Mouse (Mus musculus): ENCODE results near the gene Ncapd3. TPM values are rescaled to one million over a fixed set of nuclear protein-coding genes. Genes with fewer than 3 reads are reported as not detected.

Ncapd3 gene
- total RNA-seq, 4 experiments from 2014 or later = 19.1 to 21.7 (median 19.4) TPM

DNA sequence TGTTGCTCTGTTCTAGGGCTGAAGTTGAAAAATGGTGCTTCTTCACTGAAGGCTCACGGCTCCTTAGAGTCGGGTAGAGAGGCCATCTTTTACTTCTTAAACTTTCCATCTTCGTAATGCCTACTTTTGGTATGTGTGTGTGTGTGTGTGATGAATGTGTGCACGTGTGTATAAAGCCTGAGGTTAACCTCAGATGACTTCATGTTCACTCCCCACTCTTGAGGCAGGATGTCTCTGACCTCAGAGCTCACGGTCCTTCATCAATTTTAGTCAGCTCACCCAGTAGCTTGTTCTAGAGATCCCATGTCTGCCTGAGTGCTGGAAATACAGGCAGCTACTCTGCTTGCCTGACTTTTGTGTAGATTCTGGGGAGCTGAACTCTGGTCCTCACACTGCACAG, 13.9 kb downstream of the Ncapd3 start:
- no peak for DNase-seq (ENCODE audit: low spot score in 2 of 2)

- no peak for DNase-seq (ENCODE audit: low spot score in 2 of 2)
Measured at GRCm38 (mm10) chr9:27049492-27049891, 19.5 kb downstream of the Ncapd3 start.

- DNase-seq (ENCODE audit: low spot score in 2 of 2) = peak in 1 of 2 experiments; percentile 49
Measured at GRCm38 (mm10) chr9:27058341-27058740, 28.4 kb downstream of the Ncapd3 start.

DNA sequence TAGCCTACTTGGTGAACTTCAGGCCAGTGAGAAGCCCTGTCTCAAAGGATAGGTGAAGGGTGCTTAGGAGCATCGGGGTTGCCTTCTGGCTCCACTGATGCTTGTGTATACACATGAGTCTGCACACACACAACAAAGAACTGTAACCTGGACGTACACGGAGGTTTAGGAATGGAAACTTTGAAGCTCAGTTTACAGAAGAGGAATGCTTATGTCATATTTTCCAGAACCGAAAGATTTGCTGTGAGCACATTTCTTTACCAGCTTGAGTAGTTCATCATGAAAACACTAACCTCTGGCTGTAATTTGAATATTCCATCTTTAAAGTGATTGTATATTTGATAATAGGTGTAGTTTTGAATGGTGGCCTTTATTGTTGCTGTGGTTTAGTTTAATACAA, 40.9 kb downstream of the Ncapd3 start:
- no peak for DNase-seq (ENCODE audit: low spot score in 2 of 2)

DNA sequence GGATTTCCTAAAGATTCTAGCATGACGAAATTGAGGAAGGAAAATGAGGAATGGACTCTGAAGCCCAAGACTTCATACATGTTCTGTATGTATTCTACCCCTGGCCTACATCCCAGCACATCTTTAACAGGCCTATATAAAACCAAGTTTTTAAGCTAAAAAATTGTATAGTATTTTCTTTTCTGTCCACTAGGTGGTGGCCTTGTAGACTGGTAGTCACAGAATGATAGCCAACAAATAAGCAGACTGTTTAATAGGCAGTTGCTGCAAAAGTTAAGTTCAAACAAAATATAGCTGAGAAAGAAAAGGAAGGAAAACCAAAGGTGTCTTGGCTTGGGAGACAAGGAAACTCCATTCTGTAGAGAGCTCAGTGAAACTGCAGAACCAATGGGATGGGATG, 44.7 kb downstream of the Ncapd3 start:
- no peak for DNase-seq (ENCODE audit: low spot score in 2 of 2)

DNA sequence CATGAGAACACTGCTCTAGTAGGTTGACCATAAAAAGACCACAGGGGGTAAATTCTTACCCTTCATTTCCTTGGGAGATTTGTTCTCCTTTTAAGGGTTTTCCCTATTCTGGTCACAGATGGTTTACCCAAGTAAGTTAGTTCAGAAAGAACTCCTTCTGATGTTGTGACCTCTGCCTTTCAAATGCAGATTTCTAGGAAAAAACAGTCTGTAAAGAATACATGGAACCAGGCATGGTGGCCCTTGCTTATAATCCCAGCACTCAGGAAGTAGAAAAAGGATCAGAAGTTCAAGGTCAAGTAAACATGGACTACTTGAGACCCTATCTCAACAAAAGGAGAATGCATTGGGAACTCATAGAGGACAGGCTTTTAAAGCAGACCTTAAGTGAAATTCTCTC, 45.8 kb downstream of the Ncapd3 start:
- no peak for DNase-seq (ENCODE audit: low spot score in 2 of 2)

DNA sequence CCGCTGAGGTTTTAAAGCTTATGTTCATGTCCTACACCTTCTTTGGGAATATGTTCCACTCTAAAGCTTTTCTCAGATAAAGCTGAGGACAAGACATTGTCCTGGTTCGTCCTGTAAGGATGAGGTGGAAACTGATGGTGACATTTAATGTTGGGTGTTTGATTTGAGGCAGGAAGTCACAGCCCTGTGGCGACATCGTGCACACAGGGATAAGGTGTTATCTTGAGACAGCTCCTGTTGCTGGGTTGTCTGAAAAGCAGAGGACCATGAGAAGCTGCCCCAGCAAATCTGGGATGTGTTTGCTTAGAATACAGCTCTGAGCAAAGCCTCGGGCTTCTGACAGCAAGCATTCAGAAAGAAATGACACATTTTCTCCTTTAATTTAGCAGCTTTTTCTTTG, 56.3 kb downstream of the Ncapd3 start:
- no peak for DNase-seq (ENCODE audit: low spot score in 2 of 2)

DNA sequence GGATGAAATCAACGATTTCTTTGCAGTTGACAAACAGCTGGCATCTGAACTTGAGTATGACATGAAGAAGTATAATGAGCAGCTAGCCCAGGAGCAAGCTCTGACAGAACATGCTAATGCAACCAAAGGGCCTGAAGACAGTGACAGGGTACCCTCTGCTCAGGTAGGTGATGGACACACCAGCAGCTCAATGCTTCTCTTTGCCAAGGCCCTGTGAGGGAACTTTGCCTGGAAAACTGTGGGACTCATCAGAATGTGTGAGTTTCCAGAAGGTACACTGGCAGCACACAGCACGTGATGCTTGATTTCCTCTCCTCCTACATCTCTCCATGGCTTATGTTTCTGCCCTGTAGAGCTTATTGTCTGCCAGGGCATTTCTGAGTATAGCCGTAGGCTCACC, 57.4 kb downstream of the Ncapd3 start:
- DNase-seq (ENCODE audit: low spot score in 2 of 2) = no peak

DNA sequence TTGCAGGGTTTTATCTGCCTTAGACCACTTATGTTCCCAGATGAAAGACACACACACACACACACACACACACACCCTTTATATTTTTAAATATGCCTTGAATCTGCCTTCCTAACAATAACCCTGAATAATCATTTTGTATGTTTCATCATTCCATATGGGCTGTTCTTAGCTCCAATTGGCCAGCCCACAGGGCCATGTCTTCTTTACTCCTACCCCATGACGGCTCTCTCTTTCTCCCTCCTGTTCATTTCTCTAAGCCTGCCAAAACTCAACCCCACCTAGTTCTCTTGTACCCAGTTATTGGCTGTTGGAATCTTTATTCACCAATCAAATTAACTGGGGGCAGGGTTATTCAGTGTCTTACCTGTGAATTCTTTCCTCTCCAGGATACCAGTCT, 60.2 kb downstream of the Ncapd3 start:
- DNase-seq (ENCODE audit: low spot score in 2 of 2) = no peak

DNA sequence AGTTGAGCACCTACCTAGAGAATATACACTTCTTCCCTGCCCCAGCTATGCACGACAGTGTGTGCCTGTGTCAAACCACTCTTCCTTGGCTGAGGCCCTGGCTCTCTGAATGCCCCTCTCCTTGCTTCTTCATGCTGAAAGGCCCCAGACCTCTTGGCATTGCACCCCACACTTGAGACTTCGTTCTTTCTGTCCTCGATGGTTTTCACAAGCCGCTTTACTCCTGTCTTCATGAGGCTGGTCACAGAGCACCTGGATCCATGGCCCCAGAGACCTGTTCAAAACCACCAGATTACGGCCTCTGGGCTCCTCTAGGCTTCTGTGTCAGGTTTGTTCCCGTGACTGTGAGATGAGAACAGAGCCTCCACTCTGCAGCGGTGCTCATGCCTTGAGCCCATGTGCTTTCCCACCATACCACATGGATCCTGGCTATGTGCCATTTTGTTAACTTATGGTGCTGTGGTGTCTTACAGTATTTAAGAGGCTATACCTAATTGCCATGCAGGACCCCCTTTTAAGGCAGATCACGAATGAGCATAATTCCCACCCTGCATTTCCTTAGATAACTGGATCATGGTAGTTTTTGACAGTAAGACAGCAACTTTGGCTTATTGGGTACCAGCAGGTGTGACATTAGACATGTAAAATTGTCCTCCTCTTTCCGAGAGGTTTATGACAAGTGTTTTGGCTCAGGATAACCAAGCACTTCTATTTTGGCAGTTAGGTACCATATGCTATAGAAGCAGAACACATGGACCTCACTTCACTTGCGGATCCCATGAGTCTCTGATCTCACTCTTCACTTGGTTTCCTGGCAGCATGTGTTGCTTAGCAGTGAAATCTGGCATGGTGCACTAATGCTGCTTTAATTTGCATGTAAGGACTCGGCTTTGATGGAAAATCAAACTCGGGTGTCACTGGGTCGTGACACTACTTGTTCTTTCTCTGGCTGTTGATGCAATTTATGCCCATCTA, 61.1 kb downstream of the Ncapd3 start:
- DNase-seq (ENCODE audit: low spot score in 2 of 2) = peak in 1 of 2 experiments; percentile 55

- no peak for DNase-seq (ENCODE audit: low spot score in 2 of 2)
Measured at GRCm38 (mm10) chr9:27092916-27093315, 62.9 kb downstream of the Ncapd3 start.

DNA sequence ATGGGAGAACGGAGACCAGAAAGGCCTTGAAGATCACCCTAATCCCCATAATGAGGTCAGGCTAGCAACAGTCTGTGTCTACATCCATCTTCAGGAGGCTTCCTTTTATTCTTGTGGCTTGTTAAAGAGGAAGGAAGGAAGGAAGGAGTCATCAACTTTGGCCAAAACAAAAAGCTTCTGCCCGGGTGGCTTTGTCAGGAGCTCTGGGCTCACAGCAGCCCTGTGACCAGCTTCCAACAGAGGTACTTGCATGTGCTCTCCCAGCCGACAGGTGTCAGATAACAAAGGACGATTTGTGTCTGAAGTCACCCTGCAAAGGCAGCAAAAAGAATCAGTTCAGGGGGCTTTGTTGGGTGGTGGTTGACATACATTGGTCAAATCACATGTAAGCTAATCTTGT, 68.1 kb downstream of the Ncapd3 start:
- no peak for DNase-seq (ENCODE audit: low spot score in 2 of 2)

- DNase-seq (ENCODE audit: low spot score in 2 of 2) = no peak
Measured at GRCm38 (mm10) chr9:27098557-27098956, 68.6 kb downstream of the Ncapd3 start.

- DNase-seq (ENCODE audit: low spot score in 2 of 2) = no peak
Measured at GRCm38 (mm10) chr9:27099474-27099873, 69.5 kb downstream of the Ncapd3 start.

DNA sequence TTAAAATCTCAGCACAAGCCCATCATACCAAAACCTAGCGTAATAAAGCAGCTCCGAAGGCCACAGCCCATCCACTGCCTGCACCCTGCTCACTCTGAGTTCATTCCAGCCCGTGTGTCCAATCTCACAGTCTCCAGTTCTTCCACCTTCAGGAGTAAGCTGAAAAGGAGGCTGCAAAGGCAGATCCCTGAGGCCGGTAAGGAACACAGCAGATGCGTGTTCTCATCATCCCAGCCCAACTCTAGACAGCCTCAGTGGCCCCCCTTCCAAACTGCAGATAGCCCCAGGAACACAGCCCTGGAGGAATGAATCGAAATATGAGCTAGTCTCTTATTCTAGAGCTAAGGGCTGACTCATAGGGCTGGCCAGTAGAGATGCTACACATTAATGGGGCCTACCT, 71.5 kb downstream of the Ncapd3 start:
- DNase-seq (ENCODE audit: low spot score in 2 of 2) = no peak

DNA sequence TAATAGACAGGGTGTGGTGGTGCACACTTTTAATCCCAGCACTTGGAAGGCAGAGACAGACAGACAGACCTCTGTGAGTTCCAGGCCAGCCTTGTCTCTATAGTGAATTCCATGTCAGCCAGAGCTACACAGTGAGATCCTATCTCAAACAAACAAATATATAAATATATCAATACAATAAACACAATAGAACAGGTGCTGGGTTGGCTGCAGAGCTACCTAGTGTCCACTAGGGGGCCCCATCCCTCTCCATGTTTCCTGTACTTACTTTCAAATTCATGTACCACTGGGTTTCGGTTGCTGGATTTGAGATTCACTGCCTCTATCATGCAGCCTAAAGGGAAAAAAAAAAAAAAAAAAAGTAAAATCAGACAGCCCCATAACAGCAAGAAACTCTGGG, 76.1 kb downstream of the Ncapd3 start:
- no peak for DNase-seq (ENCODE audit: low spot score in 2 of 2)

- no peak for DNase-seq (ENCODE audit: low spot score in 2 of 2)
Measured at GRCm38 (mm10) chr9:27108451-27108850, 78.5 kb downstream of the Ncapd3 start.

- DNase-seq (ENCODE audit: low spot score in 2 of 2) = peak in 1 of 2 experiments; percentile 66
Measured at GRCm38 (mm10) chr9:27109533-27110514, 79.8 kb downstream of the Ncapd3 start.

GRCm38 (mm10) chr9:27110681-27111080, 80.7 kb downstream of the Ncapd3 start:
- DNase-seq (ENCODE audit: low spot score in 2 of 2) = peak in 1 of 2 experiments; percentile 65

DNA sequence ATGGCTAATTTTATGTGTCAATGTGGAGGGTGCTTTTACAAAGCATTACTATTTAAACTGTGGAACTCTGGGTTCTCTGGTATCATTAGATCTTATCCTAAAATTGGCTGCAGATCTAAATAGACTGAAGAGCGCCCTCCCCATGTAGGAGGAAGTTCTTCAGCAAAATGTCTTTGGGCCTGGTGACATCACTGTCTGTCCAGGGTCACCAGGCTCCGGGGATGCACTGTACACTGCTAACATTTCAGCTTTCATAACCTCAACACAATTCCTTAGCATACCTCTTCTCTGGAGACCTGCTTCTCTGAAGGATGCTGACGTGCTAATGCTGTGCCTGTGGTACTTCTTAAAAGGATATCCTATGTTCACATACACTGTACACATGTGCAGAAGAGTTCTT, 81.8 kb downstream of the Ncapd3 start:
- no peak for DNase-seq (ENCODE audit: low spot score in 2 of 2)

DNA sequence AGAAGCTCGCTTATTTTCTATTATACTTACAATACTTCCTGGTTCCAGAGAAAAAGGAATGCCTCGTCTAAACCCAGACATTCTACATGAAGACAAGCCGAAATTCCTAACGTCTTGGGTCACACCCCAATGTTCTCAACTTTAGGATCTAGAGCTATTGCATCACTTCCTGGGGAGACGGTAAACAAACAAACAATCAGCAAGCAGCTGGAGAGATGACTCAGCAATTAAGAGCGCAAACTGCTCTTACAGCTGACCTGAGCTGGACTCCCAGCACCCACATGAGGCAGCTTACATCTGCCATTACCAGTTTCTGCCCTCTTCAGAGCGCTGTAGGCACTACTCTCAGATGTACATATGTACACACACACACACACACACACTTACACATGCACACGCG, 91.3 kb downstream of the Ncapd3 start:
- DNase-seq (ENCODE audit: low spot score in 2 of 2) = no peak

DNA sequence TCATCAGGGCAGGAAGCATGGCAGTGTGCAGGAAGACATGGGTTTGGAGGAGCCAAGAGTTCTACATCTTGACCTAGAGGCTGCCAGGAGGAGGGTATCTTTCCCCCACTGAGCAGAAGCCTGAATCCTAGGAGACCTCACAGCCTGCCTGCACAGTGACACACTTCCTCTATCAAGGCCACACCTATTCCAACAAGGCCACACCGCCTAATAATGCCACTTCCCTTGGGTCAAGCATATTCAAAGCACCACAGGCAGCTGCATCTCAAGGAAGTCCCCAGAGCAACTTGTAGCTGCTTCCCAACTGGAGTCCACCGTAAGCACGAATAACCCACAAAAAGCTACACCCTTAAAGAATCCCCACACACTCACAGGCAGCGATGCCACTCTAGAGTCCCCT, 92.1 kb downstream of the Ncapd3 start:
- no peak for DNase-seq (ENCODE audit: low spot score in 2 of 2)

Measured in left cerebral cortex, adult 8-10 months (tissue).